Mouse (Mus musculus): ENCODE data around the gene Adcyap1r1. TPM values are rescaled to one million over a fixed set of nuclear protein-coding genes. Genes with fewer than 3 reads are reported as not detected.

The Adcyap1r1 gene
- polyA plus RNA-seq (2012; rRNA removed) = 6.6 and 7.1 TPM in 2 replicates

DNA sequence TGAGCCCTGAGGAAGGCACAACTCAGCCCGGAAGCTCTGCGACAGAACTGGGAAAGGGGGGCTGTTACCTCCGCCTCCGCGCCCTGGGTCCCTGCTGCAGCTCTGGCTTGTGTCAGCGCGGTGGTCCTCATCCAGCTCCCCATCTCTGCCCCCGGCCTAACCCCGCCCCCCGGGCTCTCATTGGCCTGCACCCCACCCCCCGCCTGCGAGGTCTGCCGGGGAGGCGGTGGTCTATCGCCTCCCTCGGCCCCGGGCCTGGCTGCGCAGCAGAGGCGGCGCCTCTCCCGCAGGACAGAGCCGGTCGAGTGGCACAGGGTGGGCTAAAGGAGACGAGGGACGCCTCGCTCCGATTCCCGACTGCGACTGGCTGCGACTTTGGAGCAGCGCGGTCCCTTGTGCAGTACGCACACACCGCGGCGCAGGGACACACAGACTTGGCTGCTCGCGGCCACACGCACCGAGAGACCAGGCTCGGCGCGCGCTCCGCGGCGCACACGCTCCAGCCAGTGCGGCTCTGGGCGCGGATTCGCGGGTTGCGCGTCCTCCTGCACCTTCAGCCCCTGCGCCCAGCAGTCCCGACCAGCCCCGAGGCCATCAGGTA, at the start of gene Adcyap1r1:
Adcyap1r1 (plus strand) TSS at position 208 of the 601 bp plus-strand sequence.

Other genes with a start within 250 kb of the Adcyap1r1 start
- 2.5 and 3.2 TPM in 2 replicates for gene Mindy4, start 248.6 kb upstream of the Adcyap1r1 start, polyA plus RNA-seq (2012; rRNA removed)
- gene Aqp1, start 115.5 kb upstream of the Adcyap1r1 start, polyA plus RNA-seq (2012; rRNA removed) = 130 and 135 TPM in 2 replicates
- 0.31 and 0.32 TPM in 2 replicates for gene Ghrhr, start 75.7 kb upstream of the Adcyap1r1 start, polyA plus RNA-seq (2012; rRNA removed)
- not detected in 2 replicates for gene Neurod6, start 229.3 kb downstream of the Adcyap1r1 start, polyA plus RNA-seq (2012; rRNA removed)

Measured in colon, adult 2 months (tissue).